31 mouse cellular contexts compared by ENCODE assay signal in genomic region chr1:166128551-166128950, GRCm38 (mm10). TPM values are rescaled to one million over a fixed set of nuclear protein-coding genes. Genes with fewer than 3 reads are reported as not detected.
DNase-seq lines count a peak whose midpoint lies in the region; ATAC-seq lines count a peak whose summit lies in the region.
"Had no signal": no experiment of that assay in that cellular context is flagged by ENCODE, and none has a peak within 500 bp of the region (broad histone marks: within the 10 kb centered on the region; RNA-seq: fewer than 3 reads in every experiment).

No protein-coding gene starts in this region.

- ATAC-seq in heart, embryonic 12.5 days (ENCODE audit: insufficient number of reproducible peaks, low FRiP score) = no peak
- no peak for ATAC-seq in cerebellum, adult (ENCODE audit: insufficient number of reproducible peaks, low FRiP score, low TSS enrichment)
- ATAC-seq: forebrain, postnatal 0 days; inflammation-experienced regulatory T-cells, adult 6 months; midbrain, embryonic 15.5 days; Patski had no signal

- no peaks in the 10 kb centered on the region for H3K9me3 ChIP-seq in embryonic facial prominence, embryonic 10.5 days
- no peaks in the 10 kb centered on the region for H3K9me3 ChIP-seq in heart, embryonic 12.5 days (replicated peaks)
- H3K9me3 ChIP-seq: embryonic facial prominence, embryonic 15.5 days; limb, embryonic 15.5 days; midbrain, embryonic 15.5 days; neural tube, embryonic 13.5 days; stomach, embryonic 15.5 days had no signal

- 93% methylated on average over 5 of the region's 5 CpGs for WGBS in embryonic facial prominence, embryonic 10.5 days
- WGBS in heart, embryonic 12.5 days = 66% methylated on average over 5 of the region's 5 CpGs

- peaks cover 46% of the 10 kb centered on the region for H3K4me1 ChIP-seq in embryonic facial prominence, embryonic 10.5 days
- peaks cover 78% of the 10 kb centered on the region for H3K4me1 ChIP-seq in heart, embryonic 12.5 days (replicated peaks)
- H3K4me1 ChIP-seq: midbrain, embryonic 15.5 days had no signal

- no peak overlapping the region for H3K9ac ChIP-seq in heart, embryonic 12.5 days
- H3K9ac ChIP-seq: embryonic facial prominence, embryonic 15.5 days; forebrain, postnatal 0 days; hindbrain, embryonic 14.5 days; limb, embryonic 15.5 days; liver, embryonic 14.5 days; lung, embryonic 14.5 days; midbrain, embryonic 15.5 days; neural tube, embryonic 13.5 days; stomach, embryonic 15.5 days had no signal

- H3K4me3 ChIP-seq in embryonic facial prominence, embryonic 10.5 days = no peak overlapping the region
- H3K4me3 ChIP-seq in heart, embryonic 12.5 days = no peak overlapping the region
- H3K4me3 ChIP-seq: embryonic facial prominence, embryonic 15.5 days; left cerebral cortex, adult 2 months; limb, embryonic 15.5 days; midbrain, embryonic 15.5 days; neural tube, embryonic 13.5 days; stomach, embryonic 15.5 days had no signal

- intact Hi-C loops in heart, postnatal 10 days (cut with DNase I) = no loop called here

- H3K36me3 ChIP-seq in embryonic facial prominence, embryonic 10.5 days (replicated peaks) = no peaks in the 10 kb centered on the region
- peaks cover 16% of the 10 kb centered on the region for H3K36me3 ChIP-seq in heart, embryonic 12.5 days
- H3K36me3 ChIP-seq: embryonic facial prominence, embryonic 15.5 days; limb, embryonic 15.5 days; midbrain, embryonic 15.5 days; neural tube, embryonic 13.5 days; stomach, embryonic 15.5 days had no signal

- H3K27me3 ChIP-seq in embryonic facial prominence, embryonic 10.5 days (replicated peaks; ENCODE audit: low read depth, poor library complexity, severe bottlenecking) = no peaks in the 10 kb centered on the region
- no peaks in the 10 kb centered on the region for H3K27me3 ChIP-seq in heart, embryonic 12.5 days (replicated peaks)
- H3K27me3 ChIP-seq: embryonic facial prominence, embryonic 15.5 days; limb, embryonic 15.5 days; midbrain, embryonic 15.5 days; neural tube, embryonic 13.5 days; Patski; stomach, embryonic 15.5 days had no signal

- peak; percentile 58 for DNase-seq in gastrocnemius, adult 18-20 months (ENCODE audit: low spot score)
- DNase-seq in gastrocnemius, adult 8-10 months (ENCODE audit: low spot score in 2 of 2) = no peak
- DNase-seq in embryonic facial prominence, embryonic 10.5 days (ENCODE audit: low spot score) = no peak
- DNase-seq in heart, postnatal 10 days = peak; percentile 54 to 67
- no peak for DNase-seq in layer of hippocampus, adult 9-10 months (ENCODE audit: low spot score)
- no peak for DNase-seq in adrenal gland, adult (ENCODE audit: inconsistent age in 2 of 2, low spot score in 1 of 2)
- DNase-seq: adrenal gland, postnatal 10 days; cerebellum, adult 2 months; forebrain, postnatal 0 days; kidney, adult 2 months; lung, postnatal 36 days; thymus, adult 18-20 months; thymus, postnatal 36 days had no signal

- H3K27ac ChIP-seq in embryonic facial prominence, embryonic 10.5 days (replicated peaks) = 0 out of 2 replicates have a peak overlapping the region, but pooled peaks have one; percentile 7
- H3K27ac ChIP-seq in heart, embryonic 12.5 days (ENCODE audit: poor library complexity, severe bottlenecking) = peak overlapping the region; percentile 99
- H3K27ac ChIP-seq: embryonic facial prominence, embryonic 15.5 days; hindbrain, embryonic 14.5 days; kidney, postnatal 0 days; left cerebral cortex, adult 2 months; limb, embryonic 15.5 days; liver, embryonic 14.5 days; midbrain, embryonic 15.5 days; neural tube, embryonic 13.5 days; stomach, embryonic 15.5 days had no signal

- peak overlapping the region; percentile 73; the same call in 1 of the 2 replicates for H3K4me2 ChIP-seq in heart, embryonic 12.5 days
- H3K4me2 ChIP-seq: hindbrain, embryonic 14.5 days; limb, embryonic 15.5 days; midbrain, embryonic 15.5 days; neural tube, embryonic 13.5 days; stomach, embryonic 15.5 days had no signal

RNA-seq across cellular contexts. Expression of gene Dusp27, which starts 0.8 kb away (rescaled TPM):
- total RNA-seq in gastrocnemius, adult 18-20 months (2021) = 10 to 100 TPM; 59.5 to 83.2 TPM
- 10 to 100 TPM; 60.7 to 80.1 (median 69.3) TPM for total RNA-seq in gastrocnemius, adult 8-10 months (2022)
- 1.8 and 2.5 TPM in 2 replicates for polyA plus RNA-seq in embryonic facial prominence, embryonic 10.5 days (2016; fragmentation: Nextera tagmentation; extraction: Ambion mirVana)
- 65.9 and 68.8 TPM in 2 replicates for polyA plus RNA-seq in heart, embryonic 12.5 days (2016; fragmentation: Nextera tagmentation; extraction: Ambion mirVana)
- 10 to 100 TPM; 53.6 to 60.3 TPM for total RNA-seq in heart, postnatal 10 days (2021)
- total RNA-seq: granulocyte monocyte progenitor cell, adult 5-6 weeks; megakaryocyte-erythroid progenitor cell, adult 5-6 weeks had no signal
- polyA plus RNA-seq: inflammation-experienced regulatory T-cells, adult 6 months; Patski had no signal

RNA-seq across cellular contexts. Expression of gene Gpa33, which starts 1.5 kb away (rescaled TPM):
- total RNA-seq in gastrocnemius, adult 18-20 months (2021) = not detected
- total RNA-seq in gastrocnemius, adult 8-10 months (2022) = not detected
- polyA plus RNA-seq in embryonic facial prominence, embryonic 10.5 days (2016; fragmentation: Nextera tagmentation; extraction: Ambion mirVana) = 0.11 and 0.15 TPM in 2 replicates
- polyA plus RNA-seq in heart, embryonic 12.5 days (2016; fragmentation: Nextera tagmentation; extraction: Ambion mirVana) = 0.10 and 0.15 TPM in 2 replicates
- total RNA-seq in heart, postnatal 10 days (2021) = not detected
- total RNA-seq: granulocyte monocyte progenitor cell, adult 5-6 weeks; layer of hippocampus, postnatal 10 days; left cerebral cortex, adult 2 months; left cerebral cortex, postnatal 36 days; megakaryocyte-erythroid progenitor cell, adult 5-6 weeks had no signal
- polyA plus RNA-seq: cerebellum, adult 2 months; hindbrain, embryonic 14.5 days; inflammation-experienced regulatory T-cells, adult 6 months; lung, embryonic 14.5 days; midbrain, embryonic 15.5 days; neural tube, embryonic 13.5 days; Patski had no signal

Comparison
In these comparisons a context has a peak if more than half of its experiments do, and no peak if none do; other contexts are left out.
1. DNase-seq: peak in gastrocnemius, adult 18-20 months (single experiment) and heart, postnatal 10 days (2 of 2); none in gastrocnemius, adult 8-10 months (0 of 2), embryonic facial prominence, embryonic 10.5 days (single experiment), layer of hippocampus, adult 9-10 months (single experiment) and adrenal gland, adult (0 of 2).